Mouse (Mus musculus) CD4-positive, CD25-positive, alpha-beta regulatory T cell, adult 2 months (primary cell): Measurements from ENCODE around the gene Prdm10.

Experiments
- DNase-seq: peaks from one replicate; pipeline ENCODE4 v3.0.0-alpha.2; 2012; ENCODE audit warnings: low read depth, low spot score

The Prdm10 gene

GRCm38 (mm10) chr9:31301526-31302311 is 21.4 kb downstream of the Prdm10 start:
- DNase-seq = peak; percentile 65

- DNase-seq = no peak
Observed at GRCm38 (mm10) chr9:31304358-31304757, 24.0 kb downstream of the Prdm10 start.

- DNase-seq = no peak
Observed at GRCm38 (mm10) chr9:31305117-31305516, 24.8 kb downstream of the Prdm10 start.

GRCm38 (mm10) chr9:31305807-31306206 is 25.5 kb downstream of the Prdm10 start:
- no peak for DNase-seq

- DNase-seq = no peak
Observed at GRCm38 (mm10) chr9:31307232-31307631, 26.9 kb downstream of the Prdm10 start.

- DNase-seq = no peak
Observed at GRCm38 (mm10) chr9:31309041-31309440, 28.7 kb downstream of the Prdm10 start.

- DNase-seq = no peak
Observed at GRCm38 (mm10) chr9:31310662-31311061, 30.3 kb downstream of the Prdm10 start.

- DNase-seq = no peak
Observed at GRCm38 (mm10) chr9:31313876-31314275, 33.5 kb downstream of the Prdm10 start.

GRCm38 (mm10) chr9:31315983-31316382 is 35.6 kb downstream of the Prdm10 start:
- DNase-seq = no peak

- no peak for DNase-seq
Observed at GRCm38 (mm10) chr9:31318956-31319355, 38.6 kb downstream of the Prdm10 start.

- no peak for DNase-seq
Observed at GRCm38 (mm10) chr9:31320734-31321133, 40.4 kb downstream of the Prdm10 start.

- no peak for DNase-seq
Observed at GRCm38 (mm10) chr9:31321526-31321925, 41.2 kb downstream of the Prdm10 start.

GRCm38 (mm10) chr9:31322090-31322489 is 41.8 kb downstream of the Prdm10 start:
- DNase-seq = no peak

GRCm38 (mm10) chr9:31330816-31331215 is 50.5 kb downstream of the Prdm10 start:
- no peak for DNase-seq

- DNase-seq = no peak
Observed at GRCm38 (mm10) chr9:31331246-31331645, 50.9 kb downstream of the Prdm10 start.

- peak; percentile 21 for DNase-seq
Observed at GRCm38 (mm10) chr9:31331906-31332305, 51.6 kb downstream of the Prdm10 start.

- no peak for DNase-seq
Observed at GRCm38 (mm10) chr9:31332826-31333225, 52.5 kb downstream of the Prdm10 start.

GRCm38 (mm10) chr9:31334991-31335390 is 54.7 kb downstream of the Prdm10 start:
- no peak for DNase-seq

- DNase-seq = no peak
Observed at GRCm38 (mm10) chr9:31344289-31344831, 64.0 kb downstream of the Prdm10 start.

GRCm38 (mm10) chr9:31346575-31347080 is 66.3 kb downstream of the Prdm10 start:
- DNase-seq = no peak

- DNase-seq = no peak
Observed at GRCm38 (mm10) chr9:31348458-31348857, 68.1 kb downstream of the Prdm10 start.

GRCm38 (mm10) chr9:31348915-31349314 is 68.6 kb downstream of the Prdm10 start:
- peak; percentile 81 for DNase-seq

- DNase-seq = no peak
Observed at GRCm38 (mm10) chr9:31352716-31353115, 72.4 kb downstream of the Prdm10 start.
